Mouse (Mus musculus): ENCODE data around the gene Cyp4v3. TPM values are rescaled to one million over a fixed set of nuclear protein-coding genes. Genes with fewer than 3 reads are reported as not detected.

The Cyp4v3 gene
- total and polyA plus RNA-seq, 3 experiments = not detected

DNA sequence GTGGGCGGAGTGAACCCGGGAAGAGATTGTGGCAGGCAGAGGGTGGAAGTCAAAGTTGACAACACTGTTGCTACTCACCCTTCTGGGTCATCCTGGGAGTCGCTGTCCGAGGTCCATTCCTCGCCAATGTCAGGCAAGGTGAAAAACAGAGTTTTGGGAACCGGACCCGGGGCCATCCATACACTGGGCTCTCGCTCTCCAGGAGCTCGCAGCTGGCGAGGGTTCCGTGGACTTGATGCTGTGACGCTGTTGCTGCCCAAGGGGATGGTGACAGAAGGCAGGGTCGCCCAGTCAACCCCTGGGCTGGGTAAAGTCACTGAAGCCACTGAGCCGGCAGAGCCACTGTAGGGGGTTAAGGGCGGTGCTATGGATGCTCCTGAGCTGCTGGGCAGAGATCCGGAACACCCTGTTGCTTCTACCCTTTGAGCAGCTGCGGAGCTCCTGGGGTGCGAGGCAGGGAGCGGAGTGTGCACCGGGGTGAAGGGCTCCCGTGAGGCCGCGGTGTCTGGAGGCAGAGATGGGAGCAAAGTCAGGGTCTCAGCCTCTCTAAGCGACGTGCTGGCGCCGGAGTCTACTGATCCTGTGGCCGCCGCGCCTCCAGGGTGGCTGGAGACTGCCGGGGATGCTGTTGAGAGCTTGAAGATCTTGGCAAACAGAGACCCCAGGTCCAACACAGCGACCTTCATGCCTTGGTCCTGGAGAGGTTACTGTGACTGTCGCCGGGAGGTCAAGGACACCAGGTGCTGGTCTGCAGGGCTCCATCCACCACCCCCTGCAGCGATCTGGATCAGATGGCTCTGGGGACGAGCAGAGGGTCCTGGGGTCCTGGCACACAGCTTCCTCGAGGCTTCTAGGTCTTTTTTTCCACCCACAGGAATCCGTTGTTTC is 48.3 kb upstream of the Cyp4v3 start:
- H3K36me3 ChIP-seq (ENCODE audit: control insufficient read depth in 1 of 2, insufficient read depth in 2 of 2, low read length in 2 of 2) = no peaks in the 10 kb centered on the region
- H3K79me2 ChIP-seq (ENCODE audit: control insufficient read depth, insufficient read depth, low read length, poor library complexity) = no peaks in the 10 kb centered on the region
- no peak overlapping the region for H3K9ac ChIP-seq (ENCODE audit: control insufficient read depth, low read depth, low read length, poor library complexity, severe bottlenecking)
- no peaks in the 10 kb centered on the region for H3K9me3 ChIP-seq (replicated peaks; ENCODE audit: insufficient read depth, low read length)
- TF ChIP-seq MEF2A (IDR thresholded peaks at IDR 0.05; ENCODE audit: extremely low read depth, insufficient replicate concordance, low read depth, low read length, poor library complexity, severe bottlenecking) (no peak), POLR2A (IDR thresholded peaks at IDR 0.05; ENCODE audit: control insufficient read depth in 1 of 2, insufficient read depth in 1 of 2, low read depth in 1 of 2, low read length in 2 of 2, poor library complexity in 1 of 2) (no peak), MXI1 (IDR thresholded peaks at IDR 0.05; ENCODE audit: low read depth, low read length) (no peak), USF2 (IDR thresholded peaks at IDR 0.05; ENCODE audit: borderline replicate concordance in 1 of 2, insufficient read depth in 1 of 2, low read depth in 1 of 2, low read length in 2 of 2) (no peak), TAL1 (IDR thresholded peaks at IDR 0.05; ENCODE audit: low read length) (no peak), ZKSCAN1 (IDR thresholded peaks at IDR 0.05; ENCODE audit: low read depth, low read length) (no peak), GATA1 (IDR thresholded peaks at IDR 0.05; ENCODE audit: low read depth, low read length) (no peak), RCOR1 (IDR thresholded peaks at IDR 0.05; ENCODE audit: low read depth, low read length) (no peak), BHLHE40 (IDR thresholded peaks at IDR 0.05; ENCODE audit: borderline replicate concordance, low read depth, low read length) (no peak), CTCF (IDR thresholded peaks at IDR 0.05 in 2 of 3, conservative IDR thresholded peaks at IDR 0.05 in 1 of 3; ENCODE audit: control insufficient read depth in 1 of 3, insufficient read depth in 1 of 3, low read depth in 2 of 3, low read length in 3 of 3, poor library complexity in 1 of 3, severe bottlenecking in 1 of 3) (no peak), CHD1 (IDR thresholded peaks at IDR 0.05; ENCODE audit: low read depth, low read length) (no peak), TBP (IDR thresholded peaks at IDR 0.05; ENCODE audit: low read depth, low read length) (no peak), KAT2A (conservative IDR thresholded peaks at IDR 0.05; ENCODE audit: low read depth, low read length) (no peak)
- H3K4me1 ChIP-seq (ENCODE audit: control insufficient read depth in 1 of 2, insufficient read depth in 2 of 2, low read length in 2 of 2) = no peaks in the 10 kb centered on the region
- H3K4me3 ChIP-seq (ENCODE audit: control insufficient read depth in 1 of 2, insufficient read depth in 1 of 2, low read depth in 2 of 2, low read length in 2 of 2) = no peak overlapping the region
- H3K27ac ChIP-seq (ENCODE audit: control insufficient read depth, low read depth, low read length) = no peak overlapping the region
- DNase-seq (ENCODE audit: low read depth, low spot score) = no peak
- no peaks in the 10 kb centered on the region for H3K27me3 ChIP-seq (ENCODE audit: control insufficient read depth in 1 of 2, insufficient read depth in 2 of 2, low read length in 2 of 2)

DNA sequence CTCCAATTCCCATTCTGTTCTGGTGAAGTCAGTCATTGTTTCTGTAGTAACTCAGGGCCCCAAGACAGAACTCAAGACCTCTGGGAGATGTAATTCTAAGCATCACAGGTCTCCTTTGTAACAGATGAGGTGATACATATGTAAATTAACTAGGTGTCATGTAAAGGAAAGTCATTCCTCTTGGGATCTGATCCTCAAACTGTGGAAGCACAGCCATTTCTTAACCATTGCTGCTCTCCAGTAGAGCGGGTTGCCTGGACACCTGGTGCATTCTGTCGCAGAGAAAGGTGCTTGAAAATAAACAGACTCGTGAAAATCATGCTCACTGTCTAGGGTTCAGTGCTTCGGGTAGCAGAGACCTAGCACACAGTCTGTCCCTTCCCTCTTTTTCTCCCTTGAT is 47.6 kb upstream of the Cyp4v3 start:
- no peaks in the 10 kb centered on the region for H3K36me3 ChIP-seq (ENCODE audit: control insufficient read depth in 1 of 2, insufficient read depth in 2 of 2, low read length in 2 of 2)
- no peak for DNase-seq (ENCODE audit: low read depth, low spot score)
- TF ChIP-seq UBTF (IDR thresholded peaks at IDR 0.05; ENCODE audit: borderline replicate concordance, insufficient read depth, low read depth, low read length) = no peak
- TF ChIP-seq GABPA (IDR thresholded peaks at IDR 0.05; ENCODE audit: low read depth, low read length) = no peak
- no peak for TF ChIP-seq CHD2 (IDR thresholded peaks at IDR 0.05; ENCODE audit: low read length)
- no peak for TF ChIP-seq ELF1 (IDR thresholded peaks at IDR 0.05; ENCODE audit: low read depth, low read length)
- no peak for TF ChIP-seq NELFE (IDR thresholded peaks at IDR 0.05; ENCODE audit: low read depth, low read length)
- no peak for TF ChIP-seq BHLHE40 (IDR thresholded peaks at IDR 0.05; ENCODE audit: borderline replicate concordance, low read depth, low read length)
- no peak for TF ChIP-seq E2F4 (IDR thresholded peaks at IDR 0.05; ENCODE audit: borderline replicate concordance, low read depth, low read length)
- TF ChIP-seq MEF2A (IDR thresholded peaks at IDR 0.05; ENCODE audit: extremely low read depth, insufficient replicate concordance, low read depth, low read length, poor library complexity, severe bottlenecking) = no peak
- no peak for TF ChIP-seq HCFC1 (IDR thresholded peaks at IDR 0.05; ENCODE audit: low read depth, low read length)
- TF ChIP-seq TAL1 (IDR thresholded peaks at IDR 0.05; ENCODE audit: low read length) = no peak
- no peak for TF ChIP-seq ZKSCAN1 (IDR thresholded peaks at IDR 0.05; ENCODE audit: low read depth, low read length)
- TF ChIP-seq EP300 (IDR thresholded peaks at IDR 0.05; ENCODE audit: low read depth in 1 of 2, low read length in 2 of 2) = no peak
- TF ChIP-seq SMC3 (IDR thresholded peaks at IDR 0.05; ENCODE audit: low read depth, low read length) = no peak
- no peak for TF ChIP-seq TCF12 (IDR thresholded peaks at IDR 0.05; ENCODE audit: low read depth, low read length)
- TF ChIP-seq ZC3H11A (IDR thresholded peaks at IDR 0.05; ENCODE audit: low read depth, low read length) = no peak
- TF ChIP-seq SIN3A (IDR thresholded peaks at IDR 0.05; ENCODE audit: low read length) = no peak
- H3K27ac ChIP-seq (ENCODE audit: control insufficient read depth, low read depth, low read length) = no peak overlapping the region
- no peaks in the 10 kb centered on the region for H3K27me3 ChIP-seq (ENCODE audit: control insufficient read depth in 1 of 2, insufficient read depth in 2 of 2, low read length in 2 of 2)
- no peak overlapping the region for H3K9ac ChIP-seq (ENCODE audit: control insufficient read depth, low read depth, low read length, poor library complexity, severe bottlenecking)
- no peaks in the 10 kb centered on the region for H3K79me2 ChIP-seq (ENCODE audit: control insufficient read depth, insufficient read depth, low read length, poor library complexity)
- H3K4me1 ChIP-seq (ENCODE audit: control insufficient read depth in 1 of 2, insufficient read depth in 2 of 2, low read length in 2 of 2) = no peaks in the 10 kb centered on the region
- no peaks in the 10 kb centered on the region for H3K9me3 ChIP-seq (replicated peaks; ENCODE audit: insufficient read depth, low read length)
- no peak overlapping the region for H3K4me3 ChIP-seq (ENCODE audit: control insufficient read depth in 1 of 2, insufficient read depth in 1 of 2, low read depth in 2 of 2, low read length in 2 of 2)

Data from MEL (cell line).